Mouse (Mus musculus): Measurements from ENCODE around the gene Asxl2. TPM values are rescaled to one million over a fixed set of nuclear protein-coding genes. Genes with fewer than 3 reads are reported as not detected.
"Not testable (repeated sequence)": the region's sequence is repeated elsewhere in the genome, so short reads cannot be mapped to it uniquely, and the experiment has no call there.

Gene Asxl2
- polyA plus RNA-seq, 1 experiment from 2014 or later: 22.0 TPM

DNA sequence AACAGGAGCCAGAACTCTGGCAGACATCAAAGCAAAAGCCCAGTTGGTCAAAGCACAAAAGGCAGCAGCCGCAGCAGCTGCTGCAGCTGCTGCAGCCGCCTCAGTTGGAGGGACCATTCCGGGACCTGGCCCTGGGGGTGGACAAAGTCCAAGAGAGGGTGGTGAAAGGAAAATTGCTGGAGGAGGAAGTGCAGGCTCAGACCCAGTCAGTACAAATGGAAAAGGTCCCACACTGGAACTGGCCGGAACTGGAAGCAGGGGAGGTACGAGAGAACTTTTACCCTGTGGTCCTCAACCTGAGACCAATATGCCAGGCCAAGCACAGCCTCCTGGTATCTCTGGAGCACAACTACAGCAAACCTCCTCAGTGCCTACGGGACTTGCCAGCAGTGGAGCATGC lies 73.4 kb downstream of the Asxl2 start:
- Histone ChIP-seq H3K9me3 (ENCODE audit: control insufficient read depth, low read length) (no peaks in the 10 kb centered on the region), H3K9ac (ENCODE audit: low read length) (no peak overlapping the region), H3K36me3 (ENCODE audit: control insufficient read depth, insufficient read depth, low read length) (peaks cover 12% of the 10 kb centered on the region), H3K4me3 (ENCODE audit: low read depth, low read length) (no peak overlapping the region), H3K4me2 (ENCODE audit: low read depth, low read length, severe bottlenecking) (no peak overlapping the region), H3K27ac (ENCODE audit: low read depth, low read length) (no peak overlapping the region), H3K4me1 (replicated peaks; ENCODE audit: control insufficient read depth, insufficient read depth, low read length) (no peaks in the 10 kb centered on the region), H3K27me3 (ENCODE audit: control insufficient read depth, insufficient read depth, low read length) (no peaks in the 10 kb centered on the region)
- DNase-seq (ENCODE audit: low spot score) (no peak), ATAC-seq (replicated peaks; ENCODE audit: low FRiP score) (no peak)
- WGBS: 95% methylated on average over 6 of the region's 6 CpGs

DNA sequence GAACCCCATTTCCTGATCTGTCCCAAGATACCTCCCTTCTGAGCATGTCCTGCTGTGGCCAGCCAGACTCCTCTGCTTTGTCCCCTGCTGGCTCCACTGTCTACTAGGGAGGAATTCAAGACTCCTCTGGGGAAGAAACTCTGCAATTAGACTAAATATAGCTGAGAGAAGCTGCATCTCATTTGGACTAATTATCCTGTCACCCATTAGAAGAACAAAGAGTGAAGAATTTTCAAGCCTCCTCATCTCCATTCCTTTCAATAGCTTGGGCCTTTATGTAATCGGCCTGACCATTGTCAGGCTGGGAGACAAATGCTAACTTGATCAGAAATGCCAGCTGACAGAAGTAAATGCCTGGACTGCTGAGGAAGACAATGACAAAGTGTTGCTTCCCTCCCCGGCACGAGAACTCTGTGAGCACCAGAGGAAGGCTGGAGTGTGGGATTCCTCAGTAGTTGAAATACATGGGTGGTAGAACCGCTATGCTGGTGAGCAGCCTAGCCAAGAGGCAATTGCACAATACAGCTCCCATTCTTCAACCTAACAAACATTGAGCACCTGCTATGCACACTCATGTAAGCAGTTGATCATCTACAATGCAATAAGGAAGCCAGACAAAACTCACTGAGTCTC lies 92.1 kb downstream of the Asxl2 start:
- Histone ChIP-seq H3K9ac (ENCODE audit: low read length) (no peak overlapping the region), H3K9me3 (ENCODE audit: control insufficient read depth, low read length) (no peaks in the 10 kb centered on the region), H3K36me3 (ENCODE audit: control insufficient read depth, insufficient read depth, low read length) (no peaks in the 10 kb centered on the region), H3K4me1 (replicated peaks; ENCODE audit: control insufficient read depth, insufficient read depth, low read length) (no peaks in the 10 kb centered on the region), H3K27me3 (ENCODE audit: control insufficient read depth, insufficient read depth, low read length) (no peaks in the 10 kb centered on the region), H3K4me2 (ENCODE audit: low read depth, low read length, severe bottlenecking) (no peak overlapping the region), H3K27ac (ENCODE audit: low read depth, low read length) (no peak overlapping the region; the same call in 1 of the 2 replicates), H3K4me3 (ENCODE audit: low read depth, low read length) (no peak overlapping the region)
- ATAC-seq (replicated peaks; ENCODE audit: low FRiP score) (no peak), DNase-seq (ENCODE audit: low spot score) (no peak)
- WGBS: 61% methylated on average over 4 of the region's 4 CpGs

DNA sequence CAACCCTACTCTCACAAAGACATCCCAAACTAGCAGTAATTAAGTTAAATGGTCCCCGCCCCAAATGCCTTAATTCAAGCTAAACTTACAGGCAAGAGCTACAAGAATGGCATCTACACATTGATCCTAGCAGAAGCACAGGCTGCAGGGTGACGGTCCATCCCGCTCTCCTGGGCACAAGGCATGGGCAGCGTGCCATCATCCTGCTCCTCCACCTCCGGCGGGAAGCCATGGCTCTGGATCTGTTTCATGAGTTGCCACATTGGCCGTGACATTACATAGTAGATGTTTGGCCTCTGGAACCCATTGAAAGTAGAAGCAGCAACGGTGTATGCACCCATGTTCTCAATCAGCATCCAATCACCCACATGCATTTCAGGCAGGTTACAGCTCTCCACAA lies 95.1 kb downstream of the Asxl2 start:
- WGBS: 97% methylated on average over 8 of the region's 8 CpGs
- not testable (repeated sequence) for H3K4me2 ChIP-seq (ENCODE audit: low read depth, low read length, severe bottlenecking); H3K9ac ChIP-seq (ENCODE audit: low read length); DNase-seq (ENCODE audit: low spot score); H3K9me3 ChIP-seq (ENCODE audit: control insufficient read depth, low read length); H3K27ac ChIP-seq (ENCODE audit: low read depth, low read length); H3K36me3 ChIP-seq (ENCODE audit: control insufficient read depth, insufficient read depth, low read length); H3K4me3 ChIP-seq (ENCODE audit: low read depth, low read length); ATAC-seq (replicated peaks; ENCODE audit: low FRiP score); H3K27me3 ChIP-seq (ENCODE audit: control insufficient read depth, insufficient read depth, low read length); H3K4me1 ChIP-seq (replicated peaks; ENCODE audit: control insufficient read depth, insufficient read depth, low read length)

DNA sequence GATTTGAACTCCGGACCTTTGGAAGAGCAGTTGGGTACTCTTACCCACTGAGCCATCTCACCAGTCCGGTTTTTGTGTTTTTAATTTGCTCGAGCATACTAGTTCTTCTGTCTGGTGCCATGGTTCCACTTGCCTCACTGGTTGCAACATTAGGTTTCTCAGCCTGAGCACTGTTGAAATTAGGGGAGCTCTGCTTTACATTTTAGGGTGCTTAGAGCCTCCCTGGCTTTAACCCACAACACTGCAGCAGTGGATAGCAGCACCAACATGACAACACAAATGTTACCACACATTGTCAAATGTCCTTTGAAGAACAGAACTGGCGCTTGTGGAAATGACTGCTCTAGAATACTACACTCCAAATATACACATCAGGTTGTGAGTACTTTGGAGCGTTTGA lies 98.9 kb downstream of the Asxl2 start:
- 94% methylated on average over 5 of the region's 5 CpGs for WGBS
- H3K27me3 ChIP-seq (ENCODE audit: control insufficient read depth, insufficient read depth, low read length): no peaks in the 10 kb centered on the region
- H3K9me3 ChIP-seq (ENCODE audit: control insufficient read depth, low read length): no peaks in the 10 kb centered on the region; the same call in 1 of the 2 replicates
- DNase-seq (ENCODE audit: low spot score) (no peak), ATAC-seq (replicated peaks; ENCODE audit: low FRiP score) (no peak)
- no peaks in the 10 kb centered on the region for H3K4me1 ChIP-seq (replicated peaks; ENCODE audit: control insufficient read depth, insufficient read depth, low read length)
- no peak overlapping the region for H3K27ac ChIP-seq (ENCODE audit: low read depth, low read length)
- no peaks in the 10 kb centered on the region for H3K36me3 ChIP-seq (ENCODE audit: control insufficient read depth, insufficient read depth, low read length)
- no peak overlapping the region for H3K9ac ChIP-seq (ENCODE audit: low read length)
- no peak overlapping the region for H3K4me3 ChIP-seq (ENCODE audit: low read depth, low read length)
- H3K4me2 ChIP-seq (ENCODE audit: low read depth, low read length, severe bottlenecking): no peak overlapping the region

DNA sequence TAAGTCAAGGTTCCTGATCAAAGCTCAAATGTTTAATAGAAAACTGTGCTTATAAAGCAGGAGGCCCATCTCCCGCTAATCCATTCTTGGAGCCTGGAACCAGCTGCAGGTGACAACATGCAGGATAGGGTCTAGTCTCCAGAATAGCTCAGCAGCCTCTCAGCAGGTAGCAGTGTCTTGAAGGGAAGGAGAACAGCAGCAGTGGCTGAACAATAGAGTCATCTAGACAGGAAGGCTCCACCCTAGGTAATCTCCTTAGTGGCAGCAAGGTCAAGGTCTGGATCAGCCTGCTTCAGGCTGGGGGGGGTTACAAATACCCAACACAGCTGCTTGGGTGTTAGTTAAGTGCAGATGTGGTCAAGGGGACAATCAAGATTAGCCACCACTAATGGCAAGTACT lies 108.8 kb downstream of the Asxl2 start:
- H3K27me3 ChIP-seq (ENCODE audit: control insufficient read depth, insufficient read depth, low read length); DNase-seq (ENCODE audit: low spot score); H3K4me3 ChIP-seq (ENCODE audit: low read depth, low read length); ATAC-seq (replicated peaks; ENCODE audit: low FRiP score); H3K9me3 ChIP-seq (ENCODE audit: control insufficient read depth, low read length); H3K4me2 ChIP-seq (ENCODE audit: low read depth, low read length, severe bottlenecking); H3K9ac ChIP-seq (ENCODE audit: low read length); H3K36me3 ChIP-seq (ENCODE audit: control insufficient read depth, insufficient read depth, low read length); H3K27ac ChIP-seq (ENCODE audit: low read depth, low read length); H3K4me1 ChIP-seq (replicated peaks; ENCODE audit: control insufficient read depth, insufficient read depth, low read length): not testable (repeated sequence)
- WGBS: 87% methylated on average over 1 of the region's 1 CpGs

DNA sequence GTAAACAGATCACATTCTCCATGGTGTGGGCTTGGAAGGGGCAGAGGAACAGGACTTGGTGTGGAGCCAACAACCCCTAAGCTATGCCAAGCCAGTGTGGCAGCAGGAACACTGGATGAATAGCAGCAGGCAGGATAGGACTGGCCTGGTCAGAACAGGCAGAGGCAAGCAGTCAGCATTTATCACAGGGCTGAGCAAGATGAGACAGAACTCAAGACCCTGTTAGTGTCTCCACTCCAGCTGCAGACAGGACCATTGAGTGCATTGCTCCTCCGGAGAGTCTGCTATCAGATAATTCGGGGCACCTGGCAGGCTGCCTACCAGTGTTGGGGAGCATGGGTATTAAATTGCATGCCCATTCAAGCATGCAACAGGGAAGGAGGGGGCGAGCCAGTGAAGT lies 111.0 kb downstream of the Asxl2 start:
- no peak overlapping the region for H3K9ac ChIP-seq (ENCODE audit: low read length)
- no peaks in the 10 kb centered on the region for H3K4me1 ChIP-seq (replicated peaks; ENCODE audit: control insufficient read depth, insufficient read depth, low read length)
- H3K9me3 ChIP-seq (ENCODE audit: control insufficient read depth, low read length): no peaks in the 10 kb centered on the region
- H3K4me2 ChIP-seq (ENCODE audit: low read depth, low read length, severe bottlenecking): no peak overlapping the region
- ATAC-seq (replicated peaks; ENCODE audit: low FRiP score) (no peak), DNase-seq (ENCODE audit: low spot score) (no peak)
- no peak overlapping the region for H3K4me3 ChIP-seq (ENCODE audit: low read depth, low read length)
- H3K36me3 ChIP-seq (ENCODE audit: control insufficient read depth, insufficient read depth, low read length): no peaks in the 10 kb centered on the region
- H3K27ac ChIP-seq (ENCODE audit: low read depth, low read length): no peak overlapping the region
- whole genome bisulfite sequencing: 80% methylated on average over 3 of the region's 3 CpGs
- no peaks in the 10 kb centered on the region for H3K27me3 ChIP-seq (ENCODE audit: control insufficient read depth, insufficient read depth, low read length)

DNA sequence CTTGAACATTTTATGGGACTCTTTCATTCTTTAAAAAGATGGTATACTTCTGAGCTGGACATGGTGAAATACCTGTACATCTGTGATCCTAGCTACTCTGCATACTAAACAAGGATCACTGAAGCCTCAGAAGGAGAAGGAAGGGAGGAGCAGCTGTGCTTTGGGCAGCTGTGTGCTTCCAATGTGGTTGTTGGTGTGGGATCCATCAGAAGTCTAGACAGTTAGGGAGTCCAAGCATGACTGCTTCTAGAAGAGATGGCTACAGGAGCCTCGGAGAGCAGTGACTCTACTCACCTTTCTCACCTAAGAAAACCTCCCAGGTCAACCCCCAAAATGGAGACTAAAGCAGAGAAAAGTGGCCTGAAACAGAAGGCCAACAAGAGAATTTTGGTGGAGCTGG lies 111.4 kb downstream of the Asxl2 start:
- Histone ChIP-seq H3K4me2 (ENCODE audit: low read depth, low read length, severe bottlenecking) (no peak overlapping the region), H3K4me3 (ENCODE audit: low read depth, low read length) (no peak overlapping the region), H3K27ac (ENCODE audit: low read depth, low read length) (no peak overlapping the region), H3K4me1 (replicated peaks; ENCODE audit: control insufficient read depth, insufficient read depth, low read length) (no peaks in the 10 kb centered on the region), H3K27me3 (ENCODE audit: control insufficient read depth, insufficient read depth, low read length) (no peaks in the 10 kb centered on the region), H3K9ac (ENCODE audit: low read length) (no peak overlapping the region), H3K36me3 (ENCODE audit: control insufficient read depth, insufficient read depth, low read length) (no peaks in the 10 kb centered on the region), H3K9me3 (ENCODE audit: control insufficient read depth, low read length) (no peaks in the 10 kb centered on the region)
- DNase-seq (ENCODE audit: low spot score): no peak
- WGBS: 86% methylated on average over 1 of the region's 1 CpGs
- no peak for ATAC-seq (replicated peaks; ENCODE audit: low FRiP score)

DNA sequence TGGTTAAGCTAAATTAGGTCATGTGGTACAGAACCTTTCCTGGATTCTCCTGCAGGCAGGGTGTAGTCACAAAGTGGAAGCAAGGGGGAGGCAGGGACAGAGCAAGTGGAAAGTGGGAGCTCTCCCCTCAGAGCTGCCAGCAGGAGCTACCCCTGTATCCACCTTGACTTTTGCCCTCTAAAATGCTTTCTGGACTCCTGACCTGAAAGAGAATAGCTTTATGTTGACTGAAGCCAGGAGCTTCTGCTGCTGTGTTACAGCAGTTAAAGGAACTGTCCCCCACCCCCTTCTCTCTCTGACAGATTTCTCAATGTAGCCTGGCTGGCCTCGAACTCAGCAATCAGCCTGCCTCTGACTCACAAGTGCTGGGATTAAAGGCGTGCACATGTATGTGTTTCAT lies 112.9 kb downstream of the Asxl2 start:
- no peak for ATAC-seq (replicated peaks; ENCODE audit: low FRiP score)
- no peaks in the 10 kb centered on the region for H3K4me1 ChIP-seq (replicated peaks; ENCODE audit: control insufficient read depth, insufficient read depth, low read length)
- H3K4me3 ChIP-seq (ENCODE audit: low read depth, low read length): no peak overlapping the region
- no peak for DNase-seq (ENCODE audit: low spot score)
- no peaks in the 10 kb centered on the region for H3K27me3 ChIP-seq (ENCODE audit: control insufficient read depth, insufficient read depth, low read length)
- no peak overlapping the region for H3K9ac ChIP-seq (ENCODE audit: low read length)
- H3K27ac ChIP-seq (ENCODE audit: low read depth, low read length): no peak overlapping the region
- no peak overlapping the region for H3K4me2 ChIP-seq (ENCODE audit: low read depth, low read length, severe bottlenecking)
- 81% methylated on average over 2 of the region's 2 CpGs for WGBS
- no peaks in the 10 kb centered on the region for H3K36me3 ChIP-seq (ENCODE audit: control insufficient read depth, insufficient read depth, low read length)
- H3K9me3 ChIP-seq (ENCODE audit: control insufficient read depth, low read length): no peaks in the 10 kb centered on the region

DNA sequence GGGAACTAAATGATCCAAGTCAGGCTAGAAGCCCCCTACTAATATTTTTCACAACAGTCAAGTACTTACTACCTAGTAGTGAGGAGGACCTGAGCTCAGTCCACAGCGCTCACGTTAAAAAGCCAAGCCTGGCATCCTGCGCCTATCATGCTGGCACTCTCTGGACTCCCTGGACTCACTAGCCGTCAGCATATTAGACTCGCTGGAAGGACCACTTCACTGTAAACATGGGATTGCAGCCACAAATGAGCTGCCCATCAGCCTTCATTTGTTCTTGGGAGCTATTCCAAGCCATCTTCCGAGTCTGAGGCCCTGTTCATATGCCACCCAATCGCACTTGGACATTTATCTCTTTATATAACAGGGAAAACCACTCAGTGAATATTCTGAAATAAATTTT lies 114.2 kb downstream of the Asxl2 start:
- no peaks in the 10 kb centered on the region for H3K36me3 ChIP-seq (ENCODE audit: control insufficient read depth, insufficient read depth, low read length)
- no peaks in the 10 kb centered on the region for H3K27me3 ChIP-seq (ENCODE audit: control insufficient read depth, insufficient read depth, low read length)
- no peak for DNase-seq (ENCODE audit: low spot score)
- no peak overlapping the region for H3K9ac ChIP-seq (ENCODE audit: low read length)
- H3K4me1 ChIP-seq (replicated peaks; ENCODE audit: control insufficient read depth, insufficient read depth, low read length): no peaks in the 10 kb centered on the region
- H3K27ac ChIP-seq (ENCODE audit: low read depth, low read length): no peak overlapping the region
- H3K4me2 ChIP-seq (ENCODE audit: low read depth, low read length, severe bottlenecking): no peak overlapping the region
- H3K9me3 ChIP-seq (ENCODE audit: control insufficient read depth, low read length): no peaks in the 10 kb centered on the region
- no peak overlapping the region for H3K4me3 ChIP-seq (ENCODE audit: low read depth, low read length)
- no peak for ATAC-seq (replicated peaks; ENCODE audit: low FRiP score)
- 91% methylated on average over 7 of the region's 7 CpGs for WGBS
